Mouse (Mus musculus) heart, embryonic 13.5 days (tissue): Measurements from ENCODE around the gene Phka2. TPM values are rescaled to one million over a fixed set of nuclear protein-coding genes. Genes with fewer than 3 reads are reported as not detected.

Experiments
- ATAC-seq: fragments of 200-750 bp; cut with Nextera tagmentation; 2 replicates; pipeline ENCODE4 v1.8.0; 2017; ENCODE audit warnings: moderate TSS enrichment; ENCODE audit not compliant: insufficient number of reproducible peaks, low FRiP score, low TSS enrichment; ENCODE audit errors: extremely low read depth
- H3K27ac ChIP-seq: fragments of 300-500 bp; sonication (generic); replicated peaks from 2 replicates; pipeline ENCODE4 v1.5.1; 2015; ENCODE audit warnings: moderate library complexity, mild to moderate bottlenecking, inconsistent platforms
- H3K27me3 ChIP-seq: fragments of 300-500 bp; sonication (generic); replicated peaks from 2 replicates; pipeline ENCODE4 v1.6.1; 2015; ENCODE audit warnings: mild to moderate bottlenecking, inconsistent platforms
- H3K36me3 ChIP-seq: fragments of 300-500 bp; sonication (generic); 2 replicates; pipeline ENCODE4 v1.6.1; 2015; ENCODE audit warnings: mild to moderate bottlenecking, inconsistent platforms
- H3K4me1 ChIP-seq: fragments of 300-500 bp; sonication (generic); 2 replicates; pipeline ENCODE4 v1.6.1; 2015; ENCODE audit warnings: inconsistent platforms
- H3K4me2 ChIP-seq: fragments of 300-500 bp; sonication (generic); 2 replicates; pipeline ENCODE4 v1.6.1; 2015; ENCODE audit warnings: inconsistent platforms, mild to moderate bottlenecking, moderate library complexity
- H3K4me3 ChIP-seq: fragments of 300-500 bp; sonication (generic); 2 replicates; pipeline ENCODE4 v1.5.1; 2015; ENCODE audit warnings: moderate library complexity, mild to moderate bottlenecking, inconsistent platforms
- H3K9ac ChIP-seq: fragments of 300-500 bp; sonication (generic); 2 replicates; pipeline ENCODE4 v1.6.1; 2015; ENCODE audit warnings: inconsistent platforms, mild to moderate bottlenecking, moderate library complexity
- H3K9me3 ChIP-seq: fragments of 300-500 bp; sonication (generic); 2 replicates; pipeline ENCODE4 v1.6.1; 2016; ENCODE audit warnings: inconsistent platforms
- WGBS: fragments of 180-500 bp; shearing (Covaris S2); methylation state at CpG from one replicate; pipeline ENCODE4 v1.1.7; 2015; ENCODE audit warnings: mixed read lengths; 5-methylcytosine and 5-hydroxymethylcytosine counted together
- polyA plus RNA-seq: library from polyadenylated mRNA; unstranded; fragments of >200 nt; fragmentation: Nextera tagmentation; extraction: Ambion mirVana; gene quantifications from 2 replicates; pipeline ENCODE4 v1.2.1, GENCODE M21; 2015

Gene Phka2
- polyA plus RNA-seq, 1 experiment from 2014 or later, result 19.0 TPM

DNA sequence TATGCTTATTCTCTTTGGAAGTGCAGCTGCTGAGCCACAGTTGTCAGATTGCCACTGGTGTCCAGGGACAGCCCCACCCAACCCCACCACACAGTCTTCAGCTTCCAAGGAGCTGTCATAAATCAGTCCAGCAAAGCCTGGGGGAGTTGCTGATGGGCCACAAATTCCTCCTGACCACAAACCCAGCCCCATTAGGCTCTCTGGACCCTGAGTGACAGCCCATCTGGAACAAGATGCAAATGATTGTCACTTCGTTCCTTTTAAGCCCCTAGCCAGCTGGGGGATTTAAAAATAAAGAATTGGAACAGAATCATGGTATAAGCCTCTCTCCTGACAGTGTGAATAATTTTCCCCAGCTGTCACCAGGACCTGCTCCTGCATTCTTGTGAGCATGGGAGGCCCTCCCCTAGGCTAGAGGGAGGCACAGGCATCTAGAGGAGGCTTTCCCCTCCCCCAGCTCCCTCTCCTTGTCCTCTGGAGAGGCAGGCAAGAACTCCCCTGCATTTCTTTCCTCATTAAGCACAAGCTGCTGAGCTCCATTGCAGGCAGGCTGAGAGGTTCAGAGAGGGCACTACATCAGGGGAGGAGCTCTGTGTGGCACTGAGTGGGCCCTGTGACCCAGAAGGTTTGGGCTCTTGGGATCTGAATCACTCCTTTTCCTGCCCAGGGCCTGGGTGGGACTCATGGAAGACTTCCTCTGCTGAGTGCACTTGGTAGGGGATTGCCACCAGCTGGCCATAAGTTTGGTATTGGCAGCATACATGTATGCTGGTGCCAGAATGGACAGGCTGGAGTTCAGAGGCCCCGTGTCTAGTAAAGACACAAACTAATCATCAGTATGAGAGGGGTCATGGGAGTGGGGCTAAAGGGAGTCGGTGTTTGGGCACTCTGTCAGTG lies 96.8 kb downstream of the Phka2 start:
- no peak overlapping the region for H3K4me2 ChIP-seq
- no peaks in the 10 kb centered on the region for H3K9me3 ChIP-seq
- peak overlapping the region; percentile 80 for H3K27ac ChIP-seq
- 40% methylated on average over 3 of the region's 3 CpGs for WGBS
- H3K4me3 ChIP-seq, result no peak overlapping the region
- H3K36me3 ChIP-seq, result no peaks in the 10 kb centered on the region
- peak; percentile 62; the same call in 1 of the 2 replicates for ATAC-seq
- peaks cover 68% of the 10 kb centered on the region for H3K4me1 ChIP-seq
- H3K9ac ChIP-seq, result no peak overlapping the region
- peaks cover 5% of the 10 kb centered on the region; the same call in 1 of the 2 replicates for H3K27me3 ChIP-seq

DNA sequence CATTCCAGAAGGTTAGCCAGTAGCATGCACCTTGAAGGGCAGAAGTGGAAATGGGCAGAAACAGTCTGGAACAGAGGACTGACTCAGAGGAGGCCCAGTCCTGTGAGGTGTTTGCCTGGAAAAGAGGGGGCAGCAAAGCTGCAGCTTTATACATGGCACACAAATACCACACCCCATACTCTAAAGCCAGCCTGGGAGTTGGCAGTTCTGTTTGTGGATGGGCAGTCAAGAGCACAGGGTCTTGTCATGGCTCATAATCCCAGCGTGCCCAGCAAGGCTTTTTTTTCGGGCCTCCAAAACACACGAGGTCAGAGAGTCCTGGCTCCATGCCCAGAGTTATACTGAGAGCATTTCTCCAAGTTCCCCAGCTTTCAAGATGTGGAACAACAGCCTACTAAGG lies 99.1 kb downstream of the Phka2 start:
- Histone ChIP-seq H3K36me3 (no peaks in the 10 kb centered on the region), H3K9me3 (no peaks in the 10 kb centered on the region), H3K4me3 (no peak overlapping the region), H3K4me2 (no peak overlapping the region), H3K27me3 (peaks cover 5% of the 10 kb centered on the region; the same call in 1 of the 2 replicates), H3K4me1 (peaks cover 90% of the 10 kb centered on the region), H3K27ac (peak overlapping the region; percentile 58), H3K9ac (no peak overlapping the region)
- WGBS, result 17% methylated on average over 3 of the region's 3 CpGs
- ATAC-seq, result no peak

GRCm38 (mm10) chrX:160602770-160603169 lies 100.8 kb downstream of the Phka2 start:
- H3K27ac ChIP-seq, result no peak overlapping the region
- H3K4me3 ChIP-seq, result no peak overlapping the region
- ATAC-seq, result no peak
- peaks cover 75% of the 10 kb centered on the region for H3K4me1 ChIP-seq
- WGBS, result 88% methylated on average over 1 of the region's 1 CpGs
- peaks cover 5% of the 10 kb centered on the region; the same call in 1 of the 2 replicates for H3K27me3 ChIP-seq
- H3K36me3 ChIP-seq, result no peaks in the 10 kb centered on the region
- H3K9me3 ChIP-seq, result no peaks in the 10 kb centered on the region
- no peak overlapping the region for H3K9ac ChIP-seq
- no peak overlapping the region for H3K4me2 ChIP-seq

- peak overlapping the region; percentile 77 for H3K27ac ChIP-seq
- 76% methylated on average over 2 of the region's 2 CpGs for WGBS
These were observed 101.3 kb downstream of the Phka2 start for GRCm38 (mm10) chrX:160603316-160603715.

GRCm38 (mm10) chrX:160603981-160604541 lies 102.1 kb downstream of the Phka2 start:
- Histone ChIP-seq H3K27ac (peak overlapping the region; percentile 77), H3K4me2 (no peak overlapping the region), H3K9ac (no peak overlapping the region), H3K9me3 (no peaks in the 10 kb centered on the region), H3K36me3 (no peaks in the 10 kb centered on the region), H3K4me3 (no peak overlapping the region), H3K27me3 (peaks cover 5% of the 10 kb centered on the region; the same call in 1 of the 2 replicates), H3K4me1 (peaks cover 63% of the 10 kb centered on the region)
- 41% methylated on average over 6 of the region's 6 CpGs for WGBS
- ATAC-seq, result no peak

More at GRCm38 (mm10) chrX:160603316-160603715, 101.3 kb downstream of the Phka2 start:
- H3K9ac ChIP-seq, result no peak overlapping the region
- no peaks in the 10 kb centered on the region for H3K36me3 ChIP-seq
- no peak overlapping the region for H3K4me2 ChIP-seq
- H3K9me3 ChIP-seq, result no peaks in the 10 kb centered on the region
- no peak overlapping the region for H3K4me3 ChIP-seq
- no peak for ATAC-seq
- peaks cover 5% of the 10 kb centered on the region; the same call in 1 of the 2 replicates for H3K27me3 ChIP-seq
- peaks cover 70% of the 10 kb centered on the region for H3K4me1 ChIP-seq

DNA sequence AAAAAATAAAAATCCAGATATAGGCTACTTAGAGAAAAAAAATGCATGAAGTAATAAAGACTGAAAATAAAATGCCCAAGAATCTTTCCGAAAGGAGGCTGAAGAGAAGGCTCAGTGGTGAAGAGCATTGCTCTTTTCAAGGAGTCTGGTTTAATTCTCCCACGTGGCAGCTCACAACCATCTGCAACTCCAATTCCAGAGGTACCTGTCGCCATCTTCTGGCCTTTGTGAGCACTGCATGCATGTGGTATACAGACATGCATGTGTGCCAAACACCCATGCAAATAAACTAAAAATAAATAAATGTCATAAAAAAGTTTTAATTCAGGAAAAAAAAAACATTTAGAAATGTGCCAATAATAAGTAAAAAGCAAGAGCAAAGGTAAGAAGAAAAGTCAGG lies 107.9 kb downstream of the Phka2 start:
- 35% methylated on average over 3 of the region's 3 CpGs for WGBS
- Histone ChIP-seq H3K9ac (no peak overlapping the region), H3K9me3 (no peaks in the 10 kb centered on the region), H3K27me3 (peaks cover 3% of the 10 kb centered on the region; the same call in 1 of the 2 replicates), H3K4me1 (peaks cover 16% of the 10 kb centered on the region), H3K27ac (no peak overlapping the region), H3K4me3 (no peak overlapping the region), H3K36me3 (no peaks in the 10 kb centered on the region), H3K4me2 (no peak overlapping the region)
- ATAC-seq, result no peak

DNA sequence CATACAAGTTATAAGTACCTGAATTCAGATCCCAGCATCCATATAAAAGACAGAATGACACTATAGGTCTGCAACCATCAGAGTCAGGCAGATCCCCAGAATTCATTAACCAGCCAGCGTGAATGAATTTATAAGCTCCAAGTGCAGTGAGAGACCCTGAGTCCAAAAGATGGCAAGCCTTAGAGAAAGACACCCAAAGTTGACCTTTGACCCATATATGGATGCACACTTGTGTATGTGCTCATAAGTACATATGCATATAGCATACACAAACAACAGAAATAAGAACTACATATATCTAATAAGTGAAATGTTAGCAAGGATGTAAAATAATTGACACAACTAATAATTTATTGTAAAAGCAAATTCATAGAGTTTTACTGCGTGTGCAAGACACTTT lies 108.5 kb downstream of the Phka2 start:
- H3K27me3 ChIP-seq, result peaks cover 3% of the 10 kb centered on the region; the same call in 1 of the 2 replicates
- H3K4me1 ChIP-seq, result peaks cover 9% of the 10 kb centered on the region
- 72% methylated on average over 2 of the region's 2 CpGs for WGBS
- H3K27ac ChIP-seq, result no peak overlapping the region
- no peaks in the 10 kb centered on the region for H3K9me3 ChIP-seq
- H3K4me3 ChIP-seq, result no peak overlapping the region
- no peak overlapping the region for H3K9ac ChIP-seq
- ATAC-seq, result no peak
- no peaks in the 10 kb centered on the region for H3K36me3 ChIP-seq
- no peak overlapping the region for H3K4me2 ChIP-seq

- Histone ChIP-seq H3K4me1 (peaks cover 3% of the 10 kb centered on the region), H3K9me3 (no peaks in the 10 kb centered on the region), H3K27me3 (peaks cover 3% of the 10 kb centered on the region; the same call in 1 of the 2 replicates), H3K4me3 (no peak overlapping the region), H3K9ac (no peak overlapping the region), H3K27ac (no peak overlapping the region), H3K4me2 (no peak overlapping the region), H3K36me3 (no peaks in the 10 kb centered on the region)
- 48% methylated on average over 4 of the region's 4 CpGs for WGBS
- ATAC-seq, result no peak
These were observed 109.1 kb downstream of the Phka2 start for GRCm38 (mm10) chrX:160610882-160611644.

Other genes starting within 250 kb of the Phka2 start
- gene Adgrg2, start 111.5 kb upstream of the Phka2 start, polyA plus RNA-seq, result 0.50 and 0.79 TPM in 2 replicates
- gene Ppef1, start 233.6 kb downstream of the Phka2 start, polyA plus RNA-seq, result not detected in 2 replicates